Mouse (Mus musculus) heart, adult 2 months (tissue): ENCODE results near the gene Mrps33. TPM values are rescaled to one million over a fixed set of nuclear protein-coding genes. Genes with fewer than 3 reads are reported as not detected.

Experiments used
- DNase-seq, 2 experiments: peaks; one replicate each; pipeline ENCODE4 v3.0.0; 2021
- H3K27ac ChIP-seq: fragments of 200-600 bp; 2 replicates; pipeline ENCODE4 v1.8.1; 2022
- H3K27me3 ChIP-seq: fragments of 200-500 bp; 2 replicates; pipeline ENCODE4 v1.6.1; 2012; ENCODE audit warnings: mild to moderate bottlenecking, low read length, inconsistent platforms, mixed read lengths; ENCODE audit not compliant: control insufficient read depth, insufficient read depth
- H3K36me3 ChIP-seq: fragments of 200-500 bp; 2 replicates; pipeline ENCODE4 v1.6.1; 2012; ENCODE audit warnings: low read length, inconsistent platforms; ENCODE audit not compliant: control insufficient read depth, insufficient read depth
- H3K4me1 ChIP-seq: fragments of 200-500 bp; 2 replicates; pipeline ENCODE4 v1.6.1; 2011; ENCODE audit warnings: low read length; ENCODE audit not compliant: control insufficient read depth, insufficient read depth
- H3K4me3 ChIP-seq: fragments of 200-600 bp; 2 replicates; pipeline ENCODE4 v1.8.1; 2022
- H3K79me2 ChIP-seq: fragments of 200-500 bp; replicated peaks from 2 replicates; pipeline ENCODE4 v1.6.1; 2012; ENCODE audit warnings: mild to moderate bottlenecking, inconsistent platforms, low read length, moderate library complexity, mixed read lengths; ENCODE audit not compliant: control insufficient read depth, insufficient read depth
- H3K9ac ChIP-seq: fragments of 200-500 bp; 2 replicates; pipeline ENCODE4 v1.6.1; 2012; ENCODE audit warnings: low read depth, mild to moderate bottlenecking, control low read depth, inconsistent platforms, low read length, mixed read lengths
- CTCF ChIP-seq: fragments of 200-600 bp; IDR thresholded peaks from 2 replicates; pipeline ENCODE4 v1.8.1; 2022; ENCODE audit warnings: antibody characterized with exemption, mild to moderate bottlenecking, moderate library complexity
- EP300 ChIP-seq: fragments of 200-500 bp; IDR thresholded peaks from 2 replicates; pipeline ENCODE4 v1.6.1; 2011; ENCODE audit warnings: low read depth, low read length, control low read depth; ENCODE audit not compliant: insufficient read depth
- POLR2A ChIP-seq: fragments of 200-500 bp; IDR thresholded peaks from 2 replicates; pipeline ENCODE4 v1.6.1; 2011; ENCODE audit warnings: mild to moderate bottlenecking, low read depth, low read length, control low read depth; ENCODE audit not compliant: insufficient read depth
- WGBS: fragments of 180-500 bp; shearing (Covaris S2); methylation state at CpG from one replicate; pipeline ENCODE4 v1.1.7; 2018; 5-methylcytosine and 5-hydroxymethylcytosine counted together
- intact Hi-C: fragments of 180-260 bp; cut with DNase I; formaldehyde crosslinking; loops from one replicate; pipeline ENCODE4 v1.15.1; 2025
- polyA plus RNA-seq: library from polyadenylated mRNA; depleted of rRNA; stranded (reverse); fragments of >200 nt; gene quantifications from 2 replicates; pipeline ENCODE4 v1.2.3, GENCODE M21; 2012; rRNA removed
- total RNA-seq, 2 experiments: library from RNA; stranded (reverse); gene quantifications; 2 replicates each; pipeline ENCODE4 v1.2.3; 2021

Mrps33 gene
- total and polyA plus RNA-seq, 3 experiments, result 97.7 to 133 (median 106) TPM

- Histone ChIP-seq H3K27ac (no peak overlapping the region), H3K79me2 (no peaks in the 10 kb centered on the region), H3K27me3 (no peaks in the 10 kb centered on the region), H3K36me3 (no peaks in the 10 kb centered on the region), H3K9ac (no peak overlapping the region), H3K4me1 (peaks cover 2% of the 10 kb centered on the region), H3K4me3 (no peak overlapping the region)
- 79% methylated on average over 9 of the region's 9 CpGs for WGBS
- TF ChIP-seq EP300, result no peak
- TF ChIP-seq POLR2A, result no peak
- TF ChIP-seq CTCF, result no peak
- intact Hi-C loops, result no loop called here
- no peak for DNase-seq
Observed at GRCm38 (mm10) chr6:39775029-39775428, 35.8 kb downstream of the Mrps33 start.

DNA sequence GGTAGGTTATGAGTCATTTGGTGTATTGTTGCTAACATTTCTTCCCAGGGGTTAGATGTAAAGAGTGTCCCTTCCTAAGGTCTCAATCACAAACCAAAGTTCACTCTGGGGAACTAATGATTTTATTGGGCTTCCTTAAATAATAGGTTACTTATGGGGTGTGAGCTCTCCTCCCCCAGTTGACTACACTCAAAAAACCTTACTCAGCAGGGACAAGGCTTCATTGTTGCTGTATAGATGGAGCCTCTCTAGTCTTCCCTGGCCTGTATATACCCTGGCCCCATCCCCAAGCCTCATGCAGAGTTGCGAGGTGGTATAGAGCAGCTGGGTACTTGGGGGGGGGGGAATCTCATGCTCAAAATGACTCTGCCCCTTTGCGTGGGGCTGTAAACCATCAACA is 53.6 kb downstream of the Mrps33 start:
- TF ChIP-seq POLR2A (no peak), CTCF (no peak), EP300 (no peak)
- H3K27ac ChIP-seq, result no peak overlapping the region
- intact Hi-C loops, result no loop called here

More for the DNA sequence above, 53.6 kb downstream of the Mrps33 start:
- Histone ChIP-seq H3K4me1 (no peaks in the 10 kb centered on the region), H3K27me3 (no peaks in the 10 kb centered on the region), H3K4me3 (no peak overlapping the region), H3K9ac (no peak overlapping the region), H3K79me2 (no peaks in the 10 kb centered on the region), H3K36me3 (no peaks in the 10 kb centered on the region)
- WGBS, result 89% methylated on average over 2 of the region's 2 CpGs
- no peak for DNase-seq

Other genes starting within 250 kb of the Mrps33 start
- 10 to 100 TPM; 12.1 to 15.6 TPM for gene Adck2, start 237.1 kb downstream of the Mrps33 start, total RNA-seq
- 7.6 and 15.9 TPM in 2 replicates for gene Adck2, start 237.1 kb downstream of the Mrps33 start, polyA plus RNA-seq
- not detected for gene Gm42420, start 225.2 kb downstream of the Mrps33 start, total RNA-seq
- gene Gm42420, start 225.2 kb downstream of the Mrps33 start, polyA plus RNA-seq, result 0.59 and 2.2 TPM in 2 replicates
- 100 to 1,000 TPM; 625 to 742 TPM for gene Ndufb2, start 218.4 kb downstream of the Mrps33 start, total RNA-seq
- gene Ndufb2, start 218.4 kb downstream of the Mrps33 start, polyA plus RNA-seq, result 916 and 995 TPM in 2 replicates
- gene Braf, start 85.5 kb downstream of the Mrps33 start, total RNA-seq, result 10 to 100 TPM; 15.0 to 16.9 TPM
- 7.2 and 12.6 TPM in 2 replicates for gene Braf, start 85.5 kb downstream of the Mrps33 start, polyA plus RNA-seq
- 1 to 10 TPM in 1 of 2 experiments, under 1 TPM in 1; 0.94 to 1.3 TPM for gene Tmem178b, start 62.3 kb upstream of the Mrps33 start, total RNA-seq
- 0.51 and 0.61 TPM in 2 replicates for gene Tmem178b, start 62.3 kb upstream of the Mrps33 start, polyA plus RNA-seq